19 mouse cellular contexts compared by ENCODE assay signal in the genomic region with DNA sequence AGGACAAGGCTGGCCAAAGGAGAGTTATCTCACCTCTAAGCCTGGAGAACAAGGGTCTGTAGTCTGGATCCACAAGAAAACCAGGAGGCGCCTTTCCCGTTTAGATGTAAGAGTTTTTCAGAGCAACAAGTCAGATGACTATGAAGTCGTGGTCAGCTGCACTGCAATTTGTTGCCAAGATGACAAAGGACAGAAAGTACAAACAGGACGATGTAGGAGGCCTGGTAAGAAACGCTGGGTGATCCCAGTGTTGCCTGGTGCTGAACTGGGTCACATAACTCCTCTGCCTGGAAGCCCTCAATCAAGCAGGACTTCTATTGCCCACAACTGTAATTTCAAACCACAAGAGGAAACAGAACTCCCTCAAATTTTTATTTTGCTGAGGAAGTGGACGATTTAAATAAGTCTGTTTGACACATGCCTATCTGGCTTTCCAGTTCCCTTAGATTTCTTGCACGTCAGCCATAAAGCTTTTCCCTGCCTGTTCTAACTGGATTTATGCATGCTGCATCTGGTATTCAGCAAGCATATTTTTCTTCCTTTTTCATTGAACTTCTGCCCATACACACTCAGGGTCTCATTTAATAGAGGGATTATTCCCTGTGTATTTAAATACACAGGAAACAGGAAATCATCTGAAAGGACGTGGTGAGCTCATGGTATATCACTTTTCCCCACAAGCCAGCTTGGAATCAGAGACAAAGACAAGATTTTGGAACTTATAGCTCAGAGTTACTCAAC.
DNase-seq lines count a peak whose midpoint lies in the region; ATAC-seq and TF ChIP-seq lines count a peak whose summit lies in the region.
"Had no signal": no experiment of that assay in that cellular context is flagged by ENCODE, and none has a peak within 500 bp of the region (broad histone marks: within the 10 kb centered on the region; RNA-seq: fewer than 3 reads in every experiment).

No protein-coding gene starts in this region.

- H3K27ac ChIP-seq in intestine, embryonic 14.5 days (ENCODE audit: low read depth) = 0 out of 2 replicates have a peak overlapping the region, but pooled peaks have one; percentile 5
- H3K27ac ChIP-seq in intestine, embryonic 16.5 days (ENCODE audit: low read length) = no peak overlapping the region
- 0 out of 2 replicates have a peak overlapping the region, but pooled peaks have one; percentile 22 for H3K27ac ChIP-seq in kidney, postnatal 0 days
- H3K27ac ChIP-seq in macrophage = peak overlapping the region; percentile 92
- no peak overlapping the region for H3K27ac ChIP-seq in hindbrain, embryonic 10.5 days
- H3K27ac ChIP-seq in hindbrain, embryonic 13.5 days = no peak overlapping the region
- no peak overlapping the region for H3K27ac ChIP-seq in liver, embryonic 11.5 days (ENCODE audit: low read depth, low read length)
- H3K27ac ChIP-seq: forebrain, embryonic 10.5 days; hindbrain, embryonic 15.5 days; left cerebral cortex, adult 2 months; liver, embryonic 12.5 days; lung, embryonic 15.5 days; neural tube, embryonic 12.5 days had no signal

- no peak for DNase-seq in intestine, embryonic 14.5 days (ENCODE audit: low spot score)
- no peak for DNase-seq in kidney, postnatal 0 days (ENCODE audit: low spot score)
- DNase-seq in hindbrain, embryonic 10.5 days (ENCODE audit: low spot score) = no peak
- DNase-seq in liver, embryonic 11.5 days (ENCODE audit: low spot score) = no peak
- DNase-seq: cerebellum, adult 18-20 months; gastrocnemius, postnatal 36 days; right cerebral cortex, postnatal 4 days; thymus, adult 2 months had no signal

- ATAC-seq in intestine, embryonic 14.5 days (replicated peaks; ENCODE audit: low FRiP score, low TSS enrichment, low read depth) = no peak
- no peak for ATAC-seq in intestine, embryonic 16.5 days
- peak; percentile 9; the same call in 1 of the 2 replicates for ATAC-seq in granulocyte monocyte progenitor cell, adult 5-6 weeks (replicated peaks; ENCODE audit: poor library complexity, severe bottlenecking)
- ATAC-seq in kidney, postnatal 0 days (replicated peaks; ENCODE audit: low FRiP score, low read depth) = no peak
- ATAC-seq in hindbrain, embryonic 13.5 days (ENCODE audit: low FRiP score) = no peak
- ATAC-seq in liver, embryonic 11.5 days (replicated peaks; ENCODE audit: low FRiP score) = no peak
- ATAC-seq: liver, embryonic 12.5 days had no signal

- 57% methylated on average over 8 of the region's 8 CpGs for WGBS in intestine, embryonic 14.5 days
- 56% methylated on average over 8 of the region's 8 CpGs for WGBS in intestine, embryonic 16.5 days
- 34% methylated on average over 8 of the region's 8 CpGs for WGBS in kidney, postnatal 0 days
- WGBS in macrophage (ENCODE audit: missing documents) = 17% methylated on average over 8 of the region's 8 CpGs
- WGBS in hindbrain, embryonic 10.5 days = 79% methylated on average over 8 of the region's 8 CpGs
- 83% methylated on average over 8 of the region's 8 CpGs for WGBS in hindbrain, embryonic 13.5 days
- WGBS in liver, embryonic 11.5 days = 52% methylated on average over 8 of the region's 8 CpGs

- no peaks in the 10 kb centered on the region for H3K27me3 ChIP-seq in intestine, embryonic 14.5 days (replicated peaks; ENCODE audit: control insufficient read depth, insufficient read depth, low read length)
- H3K27me3 ChIP-seq in intestine, embryonic 16.5 days (replicated peaks; ENCODE audit: control insufficient read depth, insufficient read depth, low read length) = no peaks in the 10 kb centered on the region
- no peaks in the 10 kb centered on the region for H3K27me3 ChIP-seq in kidney, postnatal 0 days (ENCODE audit: insufficient read depth, low read length)
- no peaks in the 10 kb centered on the region for H3K27me3 ChIP-seq in hindbrain, embryonic 10.5 days (ENCODE audit: insufficient read depth, poor library complexity, severe bottlenecking)
- no peaks in the 10 kb centered on the region for H3K27me3 ChIP-seq in hindbrain, embryonic 13.5 days
- no peaks in the 10 kb centered on the region for H3K27me3 ChIP-seq in liver, embryonic 11.5 days (replicated peaks; ENCODE audit: control insufficient read depth, insufficient read depth, low read length)
- H3K27me3 ChIP-seq: hindbrain, embryonic 15.5 days; liver, embryonic 12.5 days; lung, embryonic 15.5 days; neural tube, embryonic 12.5 days had no signal

- no peak overlapping the region for H3K4me3 ChIP-seq in intestine, embryonic 14.5 days (ENCODE audit: low read depth, low read length)
- H3K4me3 ChIP-seq in intestine, embryonic 16.5 days (ENCODE audit: low read length) = no peak overlapping the region
- H3K4me3 ChIP-seq in kidney, postnatal 0 days (replicated peaks; ENCODE audit: low read depth, low read length) = no peak overlapping the region
- peak overlapping the region; percentile 0; the same call in 1 of the 2 replicates for H3K4me3 ChIP-seq in macrophage (ENCODE audit: inconsistent target)
- H3K4me3 ChIP-seq in hindbrain, embryonic 10.5 days = no peak overlapping the region
- H3K4me3 ChIP-seq in hindbrain, embryonic 13.5 days = no peak overlapping the region
- H3K4me3 ChIP-seq in liver, embryonic 11.5 days (ENCODE audit: low read depth, low read length) = no peak overlapping the region
- H3K4me3 ChIP-seq: forebrain, embryonic 10.5 days; hindbrain, embryonic 15.5 days; left cerebral cortex, adult 2 months; liver, embryonic 12.5 days; lung, embryonic 15.5 days; megakaryocyte, embryonic 14.5 days; neural tube, embryonic 12.5 days had no signal

- TF ChIP-seq CTCF in kidney, postnatal 0 days (IDR thresholded peaks at IDR 0.05; ENCODE audit: low read depth) = no peak

- no peaks in the 10 kb centered on the region for H3K9me3 ChIP-seq in intestine, embryonic 14.5 days (ENCODE audit: control insufficient read depth, low read length)
- H3K9me3 ChIP-seq in intestine, embryonic 16.5 days (ENCODE audit: control insufficient read depth, low read length) = no peaks in the 10 kb centered on the region
- no peaks in the 10 kb centered on the region for H3K9me3 ChIP-seq in kidney, postnatal 0 days (replicated peaks; ENCODE audit: low read length)
- H3K9me3 ChIP-seq in hindbrain, embryonic 10.5 days = no peaks in the 10 kb centered on the region
- H3K9me3 ChIP-seq in hindbrain, embryonic 13.5 days = no peaks in the 10 kb centered on the region
- H3K9me3 ChIP-seq in liver, embryonic 11.5 days (ENCODE audit: control insufficient read depth, low read length) = no peaks in the 10 kb centered on the region
- H3K9me3 ChIP-seq: forebrain, embryonic 10.5 days; hindbrain, embryonic 15.5 days; liver, embryonic 12.5 days; lung, embryonic 15.5 days; megakaryocyte, embryonic 14.5 days; neural tube, embryonic 12.5 days had no signal

- H3K4me2 ChIP-seq in intestine, embryonic 14.5 days (ENCODE audit: low read length) = no peak overlapping the region
- no peak overlapping the region for H3K4me2 ChIP-seq in intestine, embryonic 16.5 days (ENCODE audit: low read depth, low read length)
- no peak overlapping the region for H3K4me2 ChIP-seq in kidney, postnatal 0 days (ENCODE audit: low read length)
- no peak overlapping the region for H3K4me2 ChIP-seq in hindbrain, embryonic 13.5 days
- H3K4me2 ChIP-seq in liver, embryonic 11.5 days = no peak overlapping the region
- H3K4me2 ChIP-seq: hindbrain, embryonic 15.5 days; liver, embryonic 12.5 days; lung, embryonic 15.5 days; neural tube, embryonic 12.5 days had no signal

- no peak overlapping the region for H3K9ac ChIP-seq in intestine, embryonic 14.5 days (ENCODE audit: low read length)
- H3K9ac ChIP-seq in intestine, embryonic 16.5 days (ENCODE audit: low read depth, low read length) = no peak overlapping the region
- H3K9ac ChIP-seq in kidney, postnatal 0 days (ENCODE audit: low read depth, low read length) = no peak overlapping the region
- H3K9ac ChIP-seq in hindbrain, embryonic 13.5 days = no peak overlapping the region
- no peak overlapping the region for H3K9ac ChIP-seq in liver, embryonic 11.5 days (ENCODE audit: low read depth, low read length)
- H3K9ac ChIP-seq: hindbrain, embryonic 15.5 days; liver, embryonic 12.5 days; lung, embryonic 15.5 days; neural tube, embryonic 12.5 days had no signal

- H3K79me2 ChIP-seq in macrophage (ENCODE audit: inconsistent target) = no peaks in the 10 kb centered on the region

- 0 out of 2 replicates have a peak, but pooled peaks cover 14% of the 10 kb centered on the region for H3K4me1 ChIP-seq in intestine, embryonic 14.5 days (replicated peaks; ENCODE audit: control insufficient read depth, insufficient read depth, low read length)
- no peaks in the 10 kb centered on the region for H3K4me1 ChIP-seq in intestine, embryonic 16.5 days (ENCODE audit: control insufficient read depth, insufficient read depth, low read length)
- H3K4me1 ChIP-seq in kidney, postnatal 0 days (replicated peaks; ENCODE audit: insufficient read depth, low read length) = peaks cover 9% of the 10 kb centered on the region; the same call in 1 of the 2 replicates
- no peaks in the 10 kb centered on the region; the same call in 1 of the 2 replicates for H3K4me1 ChIP-seq in hindbrain, embryonic 10.5 days (replicated peaks)
- peaks cover 10% of the 10 kb centered on the region; the same call in 1 of the 2 replicates for H3K4me1 ChIP-seq in hindbrain, embryonic 13.5 days (replicated peaks)
- H3K4me1 ChIP-seq in liver, embryonic 11.5 days (replicated peaks; ENCODE audit: control insufficient read depth, insufficient read depth, low read length) = no peaks in the 10 kb centered on the region
- H3K4me1 ChIP-seq: liver, embryonic 12.5 days; neural tube, embryonic 12.5 days had no signal

- no peaks in the 10 kb centered on the region for H3K36me3 ChIP-seq in intestine, embryonic 14.5 days (ENCODE audit: control insufficient read depth, insufficient read depth, low read length)
- no peaks in the 10 kb centered on the region for H3K36me3 ChIP-seq in intestine, embryonic 16.5 days (ENCODE audit: control insufficient read depth, insufficient read depth, low read length)
- H3K36me3 ChIP-seq in kidney, postnatal 0 days (ENCODE audit: insufficient read depth, low read length) = no peaks in the 10 kb centered on the region
- no peaks in the 10 kb centered on the region for H3K36me3 ChIP-seq in macrophage (ENCODE audit: inconsistent target)
- H3K36me3 ChIP-seq in hindbrain, embryonic 10.5 days = no peaks in the 10 kb centered on the region
- H3K36me3 ChIP-seq in hindbrain, embryonic 13.5 days = no peaks in the 10 kb centered on the region
- no peaks in the 10 kb centered on the region for H3K36me3 ChIP-seq in liver, embryonic 11.5 days (ENCODE audit: control insufficient read depth, insufficient read depth, low read length)
- H3K36me3 ChIP-seq: forebrain, embryonic 10.5 days; hindbrain, embryonic 15.5 days; liver, embryonic 12.5 days; lung, embryonic 15.5 days; neural tube, embryonic 12.5 days had no signal

Comparison
In these comparisons a context has a peak if more than half of its experiments do, and no peak if none do; other contexts are left out.
1. H3K27ac ChIP-seq: peak in intestine, embryonic 14.5 days (single experiment), kidney, postnatal 0 days (single experiment) and macrophage (single experiment); none in intestine, embryonic 16.5 days (single experiment), hindbrain, embryonic 10.5 days (single experiment), hindbrain, embryonic 13.5 days (single experiment) and liver, embryonic 11.5 days (single experiment).